In genomic region chr19:17011261-17011995, GRCm38 (mm10) we compare ENCODE assay signal across 8 mouse cellular contexts. TPM values are rescaled to one million over a fixed set of nuclear protein-coding genes. Genes with fewer than 3 reads are reported as not detected.
DNase-seq lines count a peak whose midpoint lies in the region; TF ChIP-seq lines count a peak whose summit lies in the region.

No protein-coding gene starts in this region.

- no peaks in the 10 kb centered on the region for H3K9me3 ChIP-seq in heart, embryonic 10.5 days
- H3K9me3 ChIP-seq in MEL (replicated peaks; ENCODE audit: insufficient read depth, low read length) = no peaks in the 10 kb centered on the region

- no peak for TF ChIP-seq RAD21 in MEL (IDR thresholded peaks at IDR 0.05; ENCODE audit: low read depth, low read length)

- WGBS in heart, embryonic 10.5 days = 12% methylated on average over 6 of the region's 6 CpGs

- no peak overlapping the region for H3K27ac ChIP-seq in heart, embryonic 10.5 days
- no peak overlapping the region for H3K27ac ChIP-seq in MEL (ENCODE audit: control insufficient read depth, low read depth, low read length)

- no peak overlapping the region for H3K9ac ChIP-seq in MEL (ENCODE audit: control insufficient read depth, low read depth, low read length, poor library complexity, severe bottlenecking)

- no peak for TF ChIP-seq CTCF in MEL (IDR thresholded peaks at IDR 0.05 in 2 of 3, conservative IDR thresholded peaks at IDR 0.05 in 1 of 3; ENCODE audit: control insufficient read depth in 1 of 3, insufficient read depth in 1 of 3, low read depth in 2 of 3, low read length in 3 of 3, poor library complexity in 1 of 3, severe bottlenecking in 1 of 3)

- no peak for TF ChIP-seq EP300 in MEL (IDR thresholded peaks at IDR 0.05; ENCODE audit: low read depth in 1 of 2, low read length in 2 of 2)

- no peaks in the 10 kb centered on the region for H3K36me3 ChIP-seq in heart, embryonic 10.5 days
- no peaks in the 10 kb centered on the region; a peak in 1 of 4 replicates for H3K36me3 ChIP-seq in MEL (ENCODE audit: control insufficient read depth in 1 of 2, insufficient read depth in 2 of 2, low read length in 2 of 2)

- TF ChIP-seq POLR2A in MEL (IDR thresholded peaks at IDR 0.05; ENCODE audit: control insufficient read depth in 1 of 2, insufficient read depth in 1 of 2, low read depth in 1 of 2, low read length in 2 of 2, poor library complexity in 1 of 2) = no peak

- peak; percentile 61 to 65 for DNase-seq in heart, adult 18-20 months
- DNase-seq in heart, embryonic 10.5 days (ENCODE audit: low spot score) = no peak
- peak; percentile 50 for DNase-seq in MEL (ENCODE audit: low read depth, low spot score)
- DNase-seq in cerebellum, adult 9-11 months = peak; percentile 13
- DNase-seq in heart, postnatal 4 days = peak; percentile 42
- DNase-seq in left cerebral cortex, adult 18-20 months (ENCODE audit: low spot score in 2 of 2) = peak; percentile 19 to 22
- peak; percentile 14 to 20 for DNase-seq in right cerebral cortex, postnatal 36 days (ENCODE audit: low spot score in 2 of 2)
- no peak for DNase-seq in natural killer cell, adult 2 months (ENCODE audit: low spot score in 2 of 2)

- no peak overlapping the region for H3K4me3 ChIP-seq in heart, embryonic 10.5 days
- H3K4me3 ChIP-seq in MEL (ENCODE audit: control insufficient read depth in 1 of 2, insufficient read depth in 1 of 2, low read depth in 2 of 2, low read length in 2 of 2) = no peak overlapping the region

- peaks cover 13% of the 10 kb centered on the region for H3K4me1 ChIP-seq in heart, embryonic 10.5 days
- H3K4me1 ChIP-seq in MEL (ENCODE audit: control insufficient read depth in 1 of 2, insufficient read depth in 2 of 2, low read length in 2 of 2) = peaks cover 0 to 5% of the 10 kb centered on the region in 2 experiments; a peak in 1 of 4 replicates

- no peaks in the 10 kb centered on the region for H3K79me2 ChIP-seq in MEL (ENCODE audit: control insufficient read depth, insufficient read depth, low read length, poor library complexity)

- no peaks in the 10 kb centered on the region for H3K27me3 ChIP-seq in heart, embryonic 10.5 days (ENCODE audit: insufficient read depth, poor library complexity, severe bottlenecking)
- H3K27me3 ChIP-seq in MEL (ENCODE audit: control insufficient read depth in 1 of 2, insufficient read depth in 2 of 2, low read length in 2 of 2) = no peaks in the 10 kb centered on the region; a peak in 1 of 4 replicates

TF ChIP-seq in MEL, 35 proteins besides CTCF, POLR2A, EP300 and RAD21:
- TF ChIP-seq ZKSCAN1 (IDR thresholded peaks at IDR 0.05; ENCODE audit: low read depth, low read length) (no peak), SIN3A (IDR thresholded peaks at IDR 0.05; ENCODE audit: low read length) (no peak), MAFK (IDR thresholded peaks at IDR 0.05; ENCODE audit: borderline replicate concordance, low read depth, low read length) (peak; percentile 83), ETS1 (IDR thresholded peaks at IDR 0.05; ENCODE audit: low read depth, low read length) (peak; percentile 59)

RNA-seq across cellular contexts. Expression of gene Prune2, which starts 55.5 kb away (rescaled TPM):
- total RNA-seq in heart, adult 18-20 months (2021) = 10 to 100 TPM; 63.5 to 65.9 TPM
- polyA plus RNA-seq in heart, embryonic 10.5 days (2016; fragmentation: Nextera tagmentation; extraction: Ambion mirVana) = 3.6 and 8.5 TPM in 2 replicates
- not detected in 2 replicates for total RNA-seq in MEL (2012; rRNA removed)
- polyA plus RNA-seq in MEL (2012; ENCODE audit: insufficient read depth in 1 of 2, insufficient read length in 2 of 2, low read depth in 1 of 2, low replicate concordance in 2 of 2, missing spikeins in 1 of 2) = not detected
- 10 to 100 TPM; 13.1 to 16.4 TPM for total RNA-seq in heart, postnatal 4 days (2021)
- total RNA-seq in left cerebral cortex, adult 18-20 months (2021) = 10 to 100 TPM; 87.4 to 90.7 TPM

Comparison
In these comparisons a context has a peak if more than half of its experiments do, and no peak if none do; other contexts are left out.
1. DNase-seq: peak in heart, adult 18-20 months (2 of 2), MEL (single experiment), cerebellum, adult 9-11 months (single experiment), heart, postnatal 4 days (single experiment), left cerebral cortex, adult 18-20 months (2 of 2) and right cerebral cortex, postnatal 36 days (2 of 2); none in heart, embryonic 10.5 days (single experiment) and natural killer cell, adult 2 months (0 of 2).
2. RNA of gene Prune2, which starts 55.5 kb away (total RNA-seq): 87.4 to 90.7 TPM in left cerebral cortex, adult 18-20 months, 63.5 to 65.9 TPM in heart, adult 18-20 months and 13.1 to 16.4 TPM in heart, postnatal 4 days; not detected in MEL; every median in the first group is over 10 times any median in the second.